Mouse (Mus musculus): ENCODE data around the gene Galr2. TPM values are rescaled to one million over a fixed set of nuclear protein-coding genes. Genes with fewer than 3 reads are reported as not detected.
A peak's percentile ranks its signal among the peaks of the same experiment; 100 is the strongest.

Gene Galr2
- total RNA-seq, 2 experiments from 2014 or later = 0.18 to 0.20 TPM

- intact Hi-C loops (cut with DNase I) = no loop called here
- no peak for DNase-seq
Observed at GRCm38 (mm10) chr11:116305423-116305822, 24.7 kb downstream of the Galr2 start.

- intact Hi-C loops (cut with DNase I) = no loop called here
- DNase-seq = peak; percentile 96
Observed at GRCm38 (mm10) chr11:116306126-116306982, 25.6 kb downstream of the Galr2 start.

- DNase-seq = no peak
- intact Hi-C loops (cut with DNase I) = no loop called here
Observed at GRCm38 (mm10) chr11:116307019-116307725, 26.4 kb downstream of the Galr2 start, which contains the start of gene Exoc7. Gene Exoc7 (minus strand): TSS chr11:116307233.

- no peak for DNase-seq
- intact Hi-C loops (cut with DNase I) = no loop called here
Observed at GRCm38 (mm10) chr11:116307762-116308531, 27.2 kb downstream of the Galr2 start.

- intact Hi-C loops (cut with DNase I) = no loop called here
- no peak for DNase-seq
Observed at GRCm38 (mm10) chr11:116309601-116310000, 28.9 kb downstream of the Galr2 start.

GRCm38 (mm10) chr11:116311169-116311568 is 30.4 kb downstream of the Galr2 start:
- intact Hi-C loops (cut with DNase I) = loop anchor here (10.0 kb wide), 1 partner anchor 314 kb away; the partner anchor contains the start of gene Rhbdf2
- peak; percentile 54 for DNase-seq

GRCm38 (mm10) chr11:116312359-116312758 is 31.6 kb downstream of the Galr2 start:
- intact Hi-C loops (cut with DNase I) = loop anchor here (10.0 kb wide), 1 partner anchor 312 kb away; the partner anchor contains the start of gene Rhbdf2
- DNase-seq = no peak

GRCm38 (mm10) chr11:116318719-116319659 is 38.2 kb downstream of the Galr2 start:
- intact Hi-C loops (cut with DNase I) = loop anchor here (2.0 to 10.0 kb wide), 2 partner anchors 128 to 306 kb away; partner anchors contain the start of gene Rhbdf2
- DNase-seq = peak; percentile 91

GRCm38 (mm10) chr11:116326963-116327603 is 46.3 kb downstream of the Galr2 start:
- intact Hi-C loops (cut with DNase I) = no loop called here
- DNase-seq = no peak

GRCm38 (mm10) chr11:116329314-116330210 is 48.8 kb downstream of the Galr2 start:
- intact Hi-C loops (cut with DNase I) = no loop called here

GRCm38 (mm10) chr11:116330211-116330518 is 49.4 kb downstream of the Galr2 start:
- intact Hi-C loops (cut with DNase I) = no loop called here
- DNase-seq = peak; percentile 38

More at GRCm38 (mm10) chr11:116329314-116330210, 48.8 kb downstream of the Galr2 start:
- DNase-seq = peak; percentile 90

GRCm38 (mm10) chr11:116332232-116332982 is 51.7 kb downstream of the Galr2 start:
- intact Hi-C loops (cut with DNase I) = no loop called here
- DNase-seq = peak; percentile 72

GRCm38 (mm10) chr11:116332983-116333270 is 52.2 kb downstream of the Galr2 start:
- DNase-seq = no peak
- intact Hi-C loops (cut with DNase I) = no loop called here

Other genes starting within 250 kb of the Galr2 start
- 1 to 10 TPM in 1 of 2 experiments, under 1 TPM in 1; 0.56 to 1.2 TPM for gene Unc13d, start 203.0 kb upstream of the Galr2 start, total RNA-seq (2021)
- 100 to 1,000 TPM; 171 to 176 TPM for gene Wbp2, start 193.9 kb upstream of the Galr2 start, total RNA-seq (2021)
- 1 to 10 TPM; 9.2 to 9.3 TPM for gene Trim47, start 153.7 kb upstream of the Galr2 start, total RNA-seq (2021)
- gene Trim65, start 149.8 kb upstream of the Galr2 start, total RNA-seq (2021) = 1 to 10 TPM; 4.9 to 5.2 TPM
- 10 to 100 TPM; 52.2 to 54.0 TPM for gene Mrpl38, start 142.1 kb upstream of the Galr2 start, total RNA-seq (2021)
- 100 to 1,000 TPM; 126 to 130 TPM for gene Fbf1, start 112.8 kb upstream of the Galr2 start, total RNA-seq (2021)
- 10 to 100 TPM; 39.5 to 39.9 TPM for gene Ten1, start 82.1 kb upstream of the Galr2 start, total RNA-seq (2021)
- 10 to 100 TPM; 96.3 to 98.3 TPM for gene Acox1, start 81.9 kb upstream of the Galr2 start, total RNA-seq (2021)
- under 1 TPM; 0.66 to 0.85 TPM for gene Evpl, start 42.9 kb upstream of the Galr2 start, total RNA-seq (2021)
- gene Srp68, start 6.7 kb upstream of the Galr2 start, total RNA-seq (2021) = 10 to 100 TPM; 53.2 to 57.1 TPM
- gene Exoc7, start 26.3 kb downstream of the Galr2 start, total RNA-seq (2021) = 100 to 1,000 TPM; 112 to 117 TPM
- gene Foxj1, start 54.5 kb downstream of the Galr2 start, total RNA-seq (2021) = 1 to 10 TPM; 6.6 to 9.3 TPM
- 100 to 1,000 TPM; 187 to 192 TPM for gene Rnf157, start 132.1 kb downstream of the Galr2 start, total RNA-seq (2021)
- gene Ubald2, start 153.2 kb downstream of the Galr2 start, total RNA-seq (2021) = 10 to 100 TPM; 43.3 to 45.8 TPM
- under 1 TPM in 1 of 2 experiments, not detected in 1; 0.08 TPM for gene Qrich2, start 185.3 kb downstream of the Galr2 start, total RNA-seq (2021)
- gene Prpsap1, start 213.3 kb downstream of the Galr2 start, total RNA-seq (2021) = 100 to 1,000 TPM; 107 TPM
- gene Sphk1, start 250.0 kb downstream of the Galr2 start, total RNA-seq (2021) = 1 to 10 TPM; 4.8 to 6.7 TPM

Measured in left cerebral cortex, postnatal 4 days (tissue).